Comparison of ENCODE assay signal across 23 mouse cellular contexts in the genomic region with DNA sequence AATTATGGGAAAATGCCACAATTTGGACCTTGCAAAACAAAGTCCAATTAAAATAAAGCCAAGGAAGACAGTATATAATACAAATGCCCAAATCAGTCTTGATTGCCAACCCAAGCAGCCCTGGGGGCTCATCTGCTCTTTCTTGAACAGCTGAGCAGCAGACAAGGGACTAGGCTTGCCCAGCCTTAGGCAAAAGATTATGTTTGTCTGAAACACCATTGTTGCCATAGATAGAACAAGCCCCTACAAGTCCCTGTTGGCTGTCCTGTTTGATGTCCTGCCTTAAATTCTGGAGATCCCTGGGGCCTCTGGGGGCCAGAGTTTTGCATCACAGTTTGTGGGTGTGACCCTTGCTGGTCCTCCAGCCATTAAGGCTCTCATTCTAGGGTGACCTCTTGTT. TPM values are rescaled to one million over a fixed set of nuclear protein-coding genes. Genes with fewer than 3 reads are reported as not detected.
DNase-seq lines count a peak whose midpoint lies in the region; ATAC-seq and TF ChIP-seq lines count a peak whose summit lies in the region.
"Had no signal": no experiment of that assay in that cellular context is flagged by ENCODE, and none has a peak within 500 bp of the region (broad histone marks: within the 10 kb centered on the region; RNA-seq: fewer than 3 reads in every experiment).

No protein-coding gene starts in this region.

- TF ChIP-seq CTCF in E14TG2a.4 (conservative IDR thresholded peaks at IDR 0.05; ENCODE audit: low read length): no peak

- H3K4me2 ChIP-seq in embryonic facial prominence, embryonic 14.5 days (ENCODE audit: low read depth, low read length): no peak overlapping the region
- H3K4me2 ChIP-seq: embryonic facial prominence, embryonic 13.5 days; heart, embryonic 13.5 days; hindbrain, embryonic 14.5 days had no signal

- no peak overlapping the region for H3K4me3 ChIP-seq in embryonic facial prominence, embryonic 14.5 days (ENCODE audit: low read depth, low read length)
- no peak overlapping the region for H3K4me3 ChIP-seq in embryonic facial prominence, embryonic 10.5 days
- H3K4me3 ChIP-seq in E14TG2a.4 (replicated peaks; ENCODE audit: low read length): peak overlapping the region; percentile 89
- H3K4me3 ChIP-seq in ES-E14 (ENCODE audit: insufficient read depth in 1 of 2, low read depth in 1 of 2, low read length in 2 of 2, poor library complexity in 1 of 2, severe bottlenecking in 1 of 2): no peak overlapping the region
- H3K4me3 ChIP-seq: embryonic facial prominence, embryonic 13.5 days; heart, embryonic 13.5 days had no signal

- H3K9ac ChIP-seq in embryonic facial prominence, embryonic 14.5 days (ENCODE audit: low read depth, low read length): no peak overlapping the region
- H3K9ac ChIP-seq in ES-E14 (ENCODE audit: insufficient read depth, low read depth, low read length, poor library complexity, severe bottlenecking): no peak overlapping the region; the same call in 1 of the 2 replicates
- H3K9ac ChIP-seq: embryonic facial prominence, embryonic 13.5 days; heart, embryonic 13.5 days; hindbrain, embryonic 14.5 days had no signal

- no peak for ATAC-seq in embryonic facial prominence, embryonic 14.5 days (ENCODE audit: low read depth)
- ATAC-seq: activated CD4-positive, CD25-positive, alpha-beta regulatory T cell, adult 4 months; CD4-positive, CD25-positive, alpha-beta regulatory T cell, adult 4 months; forebrain, embryonic 14.5 days; hindbrain, postnatal 0 days; inflammation-experienced regulatory T-cells, adult 6 months; intestine, embryonic 16.5 days had no signal

- H3K4me1 ChIP-seq in embryonic facial prominence, embryonic 14.5 days (ENCODE audit: control insufficient read depth, insufficient read depth, low read length): peaks cover 6% of the 10 kb centered on the region
- H3K4me1 ChIP-seq in embryonic facial prominence, embryonic 10.5 days: peaks cover 12% of the 10 kb centered on the region
- H3K4me1 ChIP-seq in E14TG2a.4 (replicated peaks; ENCODE audit: low read depth, low read length): peaks cover 42% of the 10 kb centered on the region
- peaks cover 6 to 9% of the 10 kb centered on the region in 2 experiments for H3K4me1 ChIP-seq in ES-E14 (ENCODE audit: control insufficient read depth in 2 of 2, insufficient read depth in 2 of 2, low read length in 2 of 2, poor library complexity in 1 of 2)

- no peaks in the 10 kb centered on the region for H3K27me3 ChIP-seq in embryonic facial prominence, embryonic 14.5 days (replicated peaks; ENCODE audit: control insufficient read depth, insufficient read depth, low read length)
- no peaks in the 10 kb centered on the region for H3K27me3 ChIP-seq in embryonic facial prominence, embryonic 10.5 days (replicated peaks; ENCODE audit: low read depth, poor library complexity, severe bottlenecking)
- no peaks in the 10 kb centered on the region for H3K27me3 ChIP-seq in E14TG2a.4 (ENCODE audit: insufficient read depth, low read length)
- H3K27me3 ChIP-seq: embryonic facial prominence, embryonic 13.5 days; heart, embryonic 13.5 days had no signal

- H3K27ac ChIP-seq in embryonic facial prominence, embryonic 14.5 days (replicated peaks; ENCODE audit: low read depth, low read length): no peak overlapping the region
- H3K27ac ChIP-seq in embryonic facial prominence, embryonic 10.5 days (replicated peaks): no peak overlapping the region
- H3K27ac ChIP-seq in ES-E14 (ENCODE audit: insufficient read depth, low read depth, low read length, poor library complexity, severe bottlenecking): peak overlapping the region; percentile 7; the same call in 1 of the 2 replicates
- H3K27ac ChIP-seq: embryonic facial prominence, embryonic 13.5 days; heart, embryonic 13.5 days; hindbrain, embryonic 14.5 days; hindbrain, postnatal 0 days had no signal

- no peaks in the 10 kb centered on the region for H3K36me3 ChIP-seq in embryonic facial prominence, embryonic 14.5 days (ENCODE audit: control insufficient read depth, insufficient read depth, low read length)
- no peaks in the 10 kb centered on the region for H3K36me3 ChIP-seq in embryonic facial prominence, embryonic 10.5 days (replicated peaks)
- H3K36me3 ChIP-seq in E14TG2a.4 (ENCODE audit: insufficient read depth, low read length) (peaks cover 4% of the 10 kb centered on the region), ES-E14 (ENCODE audit: control insufficient read depth, insufficient read depth, low read length, poor library complexity, severe bottlenecking) (no peaks in the 10 kb centered on the region)
- H3K36me3 ChIP-seq: embryonic facial prominence, embryonic 13.5 days; heart, embryonic 13.5 days had no signal

- no peaks in the 10 kb centered on the region for H3K9me3 ChIP-seq in embryonic facial prominence, embryonic 14.5 days (ENCODE audit: control insufficient read depth, low read length)
- no peaks in the 10 kb centered on the region for H3K9me3 ChIP-seq in embryonic facial prominence, embryonic 10.5 days
- H3K9me3 ChIP-seq in E14TG2a.4 (ENCODE audit: low read length): no peaks in the 10 kb centered on the region
- H3K9me3 ChIP-seq in ES-E14 (ENCODE audit: control insufficient read depth, insufficient read depth, low read depth, low read length): no peaks in the 10 kb centered on the region
- H3K9me3 ChIP-seq: embryonic facial prominence, embryonic 13.5 days; heart, embryonic 13.5 days had no signal

- peak; percentile 10 for DNase-seq in embryonic facial prominence, embryonic 14.5 days (ENCODE audit: low spot score)
- DNase-seq in embryonic facial prominence, embryonic 10.5 days (ENCODE audit: low spot score): no peak
- no peak for DNase-seq in ES-E14 (ENCODE audit: low read depth, low spot score)
- peak; percentile 92 for DNase-seq in gonadal fat pad, adult 2 months (ENCODE audit: low read depth)
- no peak for DNase-seq in ovary, postnatal 14 days (ENCODE audit: low spot score)
- no peak for DNase-seq in urinary bladder, postnatal 14 days (ENCODE audit: low spot score)
- DNase-seq: adrenal gland, postnatal 10 days; cerebellum, adult 8-10 months; cerebellum, postnatal 36 days; gastrocnemius, postnatal 25 days; heart, adult 18-20 months; heart, postnatal 14 days; heart, postnatal 4 days had no signal

- in situ Hi-C loops in ES-E14 (cut with MboI; ENCODE audit: low sequenced_read_pairs in 2 of 2, unreplicated experiment in 2 of 2): no loop called here

TF ChIP-seq in ES-E14, 5 proteins besides CTCF, POLR2A, EP300 and RAD21:
- no peak for TF ChIP-seq ZNF384 (IDR thresholded peaks at IDR 0.05; ENCODE audit: low read depth, low read length)
- TF ChIP-seq ZC3H11A (IDR thresholded peaks at IDR 0.05; ENCODE audit: borderline replicate concordance, low read depth, low read length): no peak
- TF ChIP-seq MAFK (IDR thresholded peaks at IDR 0.05; ENCODE audit: insufficient read depth, low read depth, low read length): no peak
- TF ChIP-seq CHD2 (IDR thresholded peaks at IDR 0.05; ENCODE audit: low read depth, low read length): no peak
- no peak for TF ChIP-seq HCFC1 (IDR thresholded peaks at IDR 0.05; ENCODE audit: borderline replicate concordance, insufficient read depth, low read length)

RNA-seq across cellular contexts. Expression of gene Phf3, which starts 2.0 kb away (rescaled TPM):
- 41.4 and 41.9 TPM in 2 replicates for polyA plus RNA-seq in embryonic facial prominence, embryonic 14.5 days (2014; fragmentation: Nextera tagmentation; extraction: Ambion mirVana)
- 32.6 and 32.7 TPM in 2 replicates for polyA plus RNA-seq in embryonic facial prominence, embryonic 10.5 days (2016; fragmentation: Nextera tagmentation; extraction: Ambion mirVana)
- 85.0 and 92.0 TPM in 2 replicates for total RNA-seq in ES-E14 (2012; rRNA removed)
- 15.4 and 29.4 TPM in 2 replicates for polyA plus RNA-seq in gonadal fat pad, adult 2 months (2012; rRNA removed)

Comparison
In these comparisons a context has a peak if more than half of its experiments do, and no peak if none do; other contexts are left out.
1. DNase-seq: peak in embryonic facial prominence, embryonic 14.5 days (single experiment) and gonadal fat pad, adult 2 months (single experiment); none in embryonic facial prominence, embryonic 10.5 days (single experiment), ES-E14 (single experiment), ovary, postnatal 14 days (single experiment) and urinary bladder, postnatal 14 days (single experiment).